ENCODE assay signal across 8 mouse cellular contexts in the genomic region with DNA sequence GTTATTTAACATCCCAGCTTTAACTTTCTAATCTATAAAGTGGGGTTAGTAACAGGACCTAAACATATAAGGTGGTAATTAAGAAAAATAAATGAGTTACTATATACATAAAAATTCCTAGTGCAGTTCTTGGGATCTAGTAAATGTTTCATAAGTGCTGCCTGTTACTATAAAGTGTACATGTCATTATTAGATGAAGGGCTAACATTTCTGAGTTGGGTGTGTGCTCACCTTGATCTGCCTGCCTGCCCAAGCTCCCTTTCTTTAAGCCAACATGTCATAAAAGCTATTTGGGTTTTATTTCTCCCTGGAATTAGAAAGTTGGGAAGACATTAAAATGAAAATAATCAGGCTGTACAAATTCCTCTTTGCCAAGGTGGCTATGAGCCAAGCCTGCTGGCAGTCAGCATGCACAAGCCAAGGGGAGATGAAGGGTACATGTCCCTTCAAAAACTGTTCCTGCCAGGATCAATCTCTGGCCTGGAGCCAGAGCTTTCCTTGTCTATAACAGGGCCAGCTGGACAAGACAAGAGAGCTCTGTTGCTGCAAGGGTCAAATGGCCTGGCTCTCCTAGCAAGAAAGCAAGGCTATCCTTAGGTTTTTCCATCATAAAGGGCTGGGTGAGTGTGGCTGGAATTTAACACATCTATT. TPM values are rescaled to one million over a fixed set of nuclear protein-coding genes. Genes with fewer than 3 reads are reported as not detected.
DNase-seq lines count a peak whose midpoint lies in the region; ATAC-seq and TF ChIP-seq lines count a peak whose summit lies in the region.

No protein-coding gene starts in this region.

- peaks cover 14% of the 10 kb centered on the region for H3K4me1 ChIP-seq in liver, adult 2 months (ENCODE audit: control insufficient read depth, insufficient read depth, low read length)
- H3K4me1 ChIP-seq in liver, embryonic 11.5 days (replicated peaks; ENCODE audit: control insufficient read depth, insufficient read depth, low read length) = no peaks in the 10 kb centered on the region; the same call in 1 of the 2 replicates
- H3K4me1 ChIP-seq in midbrain, postnatal 0 days (ENCODE audit: insufficient read depth, low read length) = no peaks in the 10 kb centered on the region

- H3K9me3 ChIP-seq in liver, embryonic 11.5 days (ENCODE audit: control insufficient read depth, low read length) = no peaks in the 10 kb centered on the region
- no peaks in the 10 kb centered on the region for H3K9me3 ChIP-seq in midbrain, postnatal 0 days (ENCODE audit: low read length)

- DNase-seq in liver, adult 2 months (ENCODE audit: extremely low read depth, low read depth, low spot score) = peak; percentile 98
- DNase-seq in liver, embryonic 11.5 days (ENCODE audit: low spot score) = no peak
- peak; percentile 81 for DNase-seq in cerebellum, adult 11-12 months
- DNase-seq in heart, adult 18-20 months = peak; percentile 76
- DNase-seq in kidney, postnatal 14 days = peak; percentile 86
- DNase-seq in midbrain, postnatal 0 days (ENCODE audit: low spot score) = peak; percentile 88
- DNase-seq in spleen, postnatal 4 days (ENCODE audit: low spot score in 2 of 2) = no peak

- H3K36me3 ChIP-seq in liver, adult 2 months (ENCODE audit: control insufficient read depth, insufficient read depth, low read length) = no peaks in the 10 kb centered on the region
- H3K36me3 ChIP-seq in liver, embryonic 11.5 days (ENCODE audit: control insufficient read depth, insufficient read depth, low read length) = no peaks in the 10 kb centered on the region
- no peaks in the 10 kb centered on the region for H3K36me3 ChIP-seq in midbrain, postnatal 0 days (ENCODE audit: insufficient read depth, low read length)

- no peak overlapping the region for H3K4me3 ChIP-seq in liver, adult 2 months (ENCODE audit: insufficient read depth, low read depth, low read length)
- no peak overlapping the region for H3K4me3 ChIP-seq in liver, embryonic 11.5 days (ENCODE audit: low read depth, low read length)
- H3K4me3 ChIP-seq in midbrain, postnatal 0 days (ENCODE audit: low read depth, low read length) = no peak overlapping the region

- peak overlapping the region; percentile 28 for H3K27ac ChIP-seq in liver, adult 2 months (replicated peaks; ENCODE audit: insufficient read depth, low read depth, low read length)
- no peak overlapping the region for H3K27ac ChIP-seq in liver, embryonic 11.5 days (ENCODE audit: low read depth, low read length)
- no peak overlapping the region for H3K27ac ChIP-seq in midbrain, postnatal 0 days (ENCODE audit: low read depth, low read length)

- H3K9ac ChIP-seq in liver, adult 2 months (ENCODE audit: low read depth, low read length) = no peak overlapping the region
- H3K9ac ChIP-seq in liver, embryonic 11.5 days (ENCODE audit: low read depth, low read length) = no peak overlapping the region
- H3K9ac ChIP-seq in midbrain, postnatal 0 days (replicated peaks; ENCODE audit: low read length, poor library complexity, severe bottlenecking) = no peak overlapping the region

- ATAC-seq in liver, embryonic 11.5 days (replicated peaks; ENCODE audit: low FRiP score) = no peak
- no peak for ATAC-seq in midbrain, postnatal 0 days (ENCODE audit: low FRiP score)
- ATAC-seq in megakaryocyte progenitor cell, adult 5-6 weeks (replicated peaks; ENCODE audit: poor library complexity) = no peak

- H3K4me2 ChIP-seq in liver, embryonic 11.5 days = no peak overlapping the region
- no peak overlapping the region for H3K4me2 ChIP-seq in midbrain, postnatal 0 days (ENCODE audit: low read depth, low read length, poor library complexity, severe bottlenecking)

- no peaks in the 10 kb centered on the region for H3K27me3 ChIP-seq in liver, adult 2 months (ENCODE audit: control insufficient read depth, insufficient read depth, low read length)
- H3K27me3 ChIP-seq in liver, embryonic 11.5 days (replicated peaks; ENCODE audit: control insufficient read depth, insufficient read depth, low read length) = no peaks in the 10 kb centered on the region
- no peaks in the 10 kb centered on the region for H3K27me3 ChIP-seq in midbrain, postnatal 0 days (ENCODE audit: insufficient read depth, low read length)

- no peak for TF ChIP-seq CTCF in liver, adult 2 months (IDR thresholded peaks at IDR 0.05; ENCODE audit: low read depth, low read length)
- no peak for TF ChIP-seq CTCF in midbrain, postnatal 0 days (IDR thresholded peaks at IDR 0.05)

- H3K79me2 ChIP-seq in liver, adult 2 months (ENCODE audit: control insufficient read depth, insufficient read depth, low read length) = no peaks in the 10 kb centered on the region

- TF ChIP-seq POLR2A in liver, adult 2 months (IDR thresholded peaks at IDR 0.05; ENCODE audit: extremely low read depth, insufficient read depth, low read length) = no peak

RNA-seq across cellular contexts. Expression of a gene that starts 59.9 kb away (rescaled TPM):
- 28.8 and 31.0 TPM in 2 replicates for total RNA-seq in liver, adult 2 months (2014; rRNA removed)
- 6.9 and 8.1 TPM in 2 replicates for polyA plus RNA-seq in liver, adult 2 months (2012; rRNA removed)
- 12.6 and 15.1 TPM in 2 replicates for polyA plus RNA-seq in liver, embryonic 11.5 days (2014; fragmentation: Nextera tagmentation; extraction: Ambion mirVana)
- total RNA-seq in heart, adult 18-20 months (2021) = 10 to 100 TPM; 51.8 to 51.9 TPM
- 28.6 and 36.1 TPM in 2 replicates for total RNA-seq in midbrain, postnatal 0 days (2014; rRNA removed)
- polyA plus RNA-seq in midbrain, postnatal 0 days (2015; fragmentation: Nextera tagmentation; extraction: Ambion mirVana) = 6.6 and 10.2 TPM in 2 replicates
- 28.6 and 38.1 TPM in 2 replicates for total RNA-seq in megakaryocyte progenitor cell, adult 5-6 weeks (2015)
- total RNA-seq in megakaryocyte progenitor cell, adult 5-6 weeks (2017) = 30.9 and 41.6 TPM in 2 replicates

Comparison
In these comparisons a context has a peak if more than half of its experiments do, and no peak if none do; other contexts are left out.
1. DNase-seq: peak in liver, adult 2 months (single experiment), cerebellum, adult 11-12 months (single experiment), heart, adult 18-20 months (2 of 2), kidney, postnatal 14 days (single experiment) and midbrain, postnatal 0 days (single experiment); none in liver, embryonic 11.5 days (single experiment) and spleen, postnatal 4 days (0 of 2).